11 mouse cellular contexts compared by ENCODE assay signal in genomic region chr6:137145611-137146010, GRCm38 (mm10). TPM values are rescaled to one million over a fixed set of nuclear protein-coding genes. Genes with fewer than 3 reads are reported as not detected.
A peak's percentile ranks its signal among the peaks of the same experiment; 100 is the strongest.
DNase-seq lines count a peak whose midpoint lies in the region; ATAC-seq and TF ChIP-seq lines count a peak whose summit lies in the region.
"Had no signal": no experiment of that assay in that cellular context is flagged by ENCODE, and none has a peak within 500 bp of the region (broad histone marks: within the 10 kb centered on the region; RNA-seq: fewer than 3 reads in every experiment).

No protein-coding gene starts in this region.

- TF ChIP-seq POLR2A in olfactory bulb, adult 2 months (IDR thresholded peaks at IDR 0.05; ENCODE audit: insufficient read depth, low read depth, low read length): no peak

- H3K9me3 ChIP-seq in intestine, embryonic 14.5 days (ENCODE audit: control insufficient read depth, low read length): no peaks in the 10 kb centered on the region
- no peaks in the 10 kb centered on the region for H3K9me3 ChIP-seq in intestine, embryonic 15.5 days
- H3K9me3 ChIP-seq in intestine, embryonic 16.5 days (ENCODE audit: control insufficient read depth, low read length): no peaks in the 10 kb centered on the region
- no peaks in the 10 kb centered on the region for H3K9me3 ChIP-seq in kidney, postnatal 0 days (replicated peaks; ENCODE audit: low read length)
- 0 out of 2 replicates have a peak, but pooled peaks cover 5% of the 10 kb centered on the region for H3K9me3 ChIP-seq in hindbrain, embryonic 14.5 days (ENCODE audit: control insufficient read depth, low read length)
- H3K9me3 ChIP-seq: midbrain, embryonic 12.5 days had no signal

- H3K9ac ChIP-seq in intestine, embryonic 14.5 days (ENCODE audit: low read length): no peak overlapping the region
- H3K9ac ChIP-seq in intestine, embryonic 15.5 days: no peak overlapping the region
- no peak overlapping the region for H3K9ac ChIP-seq in intestine, embryonic 16.5 days (ENCODE audit: low read depth, low read length)
- no peak overlapping the region for H3K9ac ChIP-seq in kidney, postnatal 0 days (ENCODE audit: low read depth, low read length)
- H3K9ac ChIP-seq in hindbrain, embryonic 14.5 days: no peak overlapping the region
- H3K9ac ChIP-seq: limb, embryonic 13.5 days; midbrain, embryonic 12.5 days had no signal

- H3K4me1 ChIP-seq in intestine, embryonic 14.5 days (replicated peaks; ENCODE audit: control insufficient read depth, insufficient read depth, low read length): peaks cover 32% of the 10 kb centered on the region
- H3K4me1 ChIP-seq in intestine, embryonic 15.5 days (replicated peaks): peaks cover 18% of the 10 kb centered on the region
- H3K4me1 ChIP-seq in intestine, embryonic 16.5 days (ENCODE audit: control insufficient read depth, insufficient read depth, low read length): peaks cover 30% of the 10 kb centered on the region
- H3K4me1 ChIP-seq in kidney, postnatal 0 days (replicated peaks; ENCODE audit: insufficient read depth, low read length): peaks cover 5% of the 10 kb centered on the region; the same call in 1 of the 2 replicates
- peaks cover 11% of the 10 kb centered on the region for H3K4me1 ChIP-seq in olfactory bulb, adult 2 months (ENCODE audit: control insufficient read depth, insufficient read depth, low read length)
- H3K4me1 ChIP-seq in hindbrain, embryonic 14.5 days (replicated peaks; ENCODE audit: control insufficient read depth, insufficient read depth, low read length): no peaks in the 10 kb centered on the region

- H3K27me3 ChIP-seq in intestine, embryonic 14.5 days (replicated peaks; ENCODE audit: control insufficient read depth, insufficient read depth, low read length): no peaks in the 10 kb centered on the region
- H3K27me3 ChIP-seq in intestine, embryonic 15.5 days (replicated peaks): no peaks in the 10 kb centered on the region
- no peaks in the 10 kb centered on the region for H3K27me3 ChIP-seq in intestine, embryonic 16.5 days (replicated peaks; ENCODE audit: control insufficient read depth, insufficient read depth, low read length)
- no peaks in the 10 kb centered on the region for H3K27me3 ChIP-seq in kidney, postnatal 0 days (ENCODE audit: insufficient read depth, low read length)
- no peaks in the 10 kb centered on the region for H3K27me3 ChIP-seq in hindbrain, embryonic 14.5 days (ENCODE audit: control insufficient read depth, insufficient read depth, low read length)
- H3K27me3 ChIP-seq: CH12.LX; limb, embryonic 13.5 days; midbrain, embryonic 12.5 days had no signal

- WGBS in intestine, embryonic 14.5 days: 81% methylated on average over 11 of the region's 11 CpGs
- 80% methylated on average over 11 of the region's 11 CpGs for WGBS in intestine, embryonic 15.5 days
- 74% methylated on average over 11 of the region's 11 CpGs for WGBS in intestine, embryonic 16.5 days
- 60% methylated on average over 11 of the region's 11 CpGs for WGBS in kidney, postnatal 0 days
- 95% methylated on average over 11 of the region's 11 CpGs for WGBS in olfactory bulb, adult 2 months
- 94% methylated on average over 11 of the region's 11 CpGs for WGBS in hindbrain, embryonic 14.5 days

- no peak for ATAC-seq in intestine, embryonic 14.5 days (replicated peaks; ENCODE audit: low FRiP score, low TSS enrichment, low read depth)
- ATAC-seq in intestine, embryonic 15.5 days: no peak
- ATAC-seq in intestine, embryonic 16.5 days: no peak
- peak; percentile 48 for ATAC-seq in kidney, postnatal 0 days (replicated peaks; ENCODE audit: low FRiP score, low read depth)
- no peak for ATAC-seq in hindbrain, embryonic 14.5 days (ENCODE audit: low FRiP score)
- no peak for ATAC-seq in megakaryocyte, adult 5-6 weeks (ENCODE audit: poor library complexity, severe bottlenecking)

- no peak for DNase-seq in intestine, embryonic 14.5 days (ENCODE audit: low spot score)
- peak; percentile 85 for DNase-seq in kidney, postnatal 0 days (ENCODE audit: low spot score)
- DNase-seq in hindbrain, embryonic 14.5 days (ENCODE audit: low spot score): no peak

- no peaks in the 10 kb centered on the region for H3K36me3 ChIP-seq in intestine, embryonic 14.5 days (ENCODE audit: control insufficient read depth, insufficient read depth, low read length)
- H3K36me3 ChIP-seq in intestine, embryonic 15.5 days: no peaks in the 10 kb centered on the region
- H3K36me3 ChIP-seq in intestine, embryonic 16.5 days (ENCODE audit: control insufficient read depth, insufficient read depth, low read length): no peaks in the 10 kb centered on the region
- no peaks in the 10 kb centered on the region for H3K36me3 ChIP-seq in kidney, postnatal 0 days (ENCODE audit: insufficient read depth, low read length)
- H3K36me3 ChIP-seq in hindbrain, embryonic 14.5 days (replicated peaks; ENCODE audit: control insufficient read depth, insufficient read depth): no peaks in the 10 kb centered on the region
- H3K36me3 ChIP-seq: limb, embryonic 13.5 days; midbrain, embryonic 12.5 days had no signal

- TF ChIP-seq CTCF in kidney, postnatal 0 days (IDR thresholded peaks at IDR 0.05; ENCODE audit: low read depth): no peak
- TF ChIP-seq CTCF in olfactory bulb, adult 2 months (IDR thresholded peaks at IDR 0.05; ENCODE audit: insufficient read depth, low read depth, low read length): no peak

- H3K27ac ChIP-seq in intestine, embryonic 14.5 days (ENCODE audit: low read depth): peak overlapping the region; percentile 19; the same call in 1 of the 2 replicates
- no peak overlapping the region for H3K27ac ChIP-seq in intestine, embryonic 15.5 days
- H3K27ac ChIP-seq in intestine, embryonic 16.5 days (ENCODE audit: low read length): peak overlapping the region; percentile 21; the same call in 1 of the 2 replicates
- H3K27ac ChIP-seq in kidney, postnatal 0 days: peak overlapping the region; percentile 83
- H3K27ac ChIP-seq in olfactory bulb, adult 2 months (ENCODE audit: insufficient read depth, low read depth, low read length): peak overlapping the region; percentile 25; the same call in 1 of the 2 replicates
- H3K27ac ChIP-seq in hindbrain, embryonic 14.5 days: no peak overlapping the region
- H3K27ac ChIP-seq: limb, embryonic 13.5 days; midbrain, embryonic 12.5 days had no signal

- H3K4me2 ChIP-seq in intestine, embryonic 14.5 days (ENCODE audit: low read length): no peak overlapping the region
- no peak overlapping the region for H3K4me2 ChIP-seq in intestine, embryonic 15.5 days (replicated peaks)
- H3K4me2 ChIP-seq in intestine, embryonic 16.5 days (ENCODE audit: low read depth, low read length): no peak overlapping the region
- H3K4me2 ChIP-seq in kidney, postnatal 0 days (ENCODE audit: low read length): no peak overlapping the region
- H3K4me2 ChIP-seq in hindbrain, embryonic 14.5 days (replicated peaks): no peak overlapping the region
- H3K4me2 ChIP-seq: limb, embryonic 13.5 days; midbrain, embryonic 12.5 days had no signal

- no peak overlapping the region for H3K4me3 ChIP-seq in intestine, embryonic 14.5 days (ENCODE audit: low read depth, low read length)
- no peak overlapping the region for H3K4me3 ChIP-seq in intestine, embryonic 15.5 days (replicated peaks)
- no peak overlapping the region for H3K4me3 ChIP-seq in intestine, embryonic 16.5 days (ENCODE audit: low read length)
- H3K4me3 ChIP-seq in kidney, postnatal 0 days (replicated peaks; ENCODE audit: low read depth, low read length): no peak overlapping the region
- H3K4me3 ChIP-seq in olfactory bulb, adult 2 months (ENCODE audit: insufficient read depth, low read depth, low read length): no peak overlapping the region
- no peak overlapping the region for H3K4me3 ChIP-seq in hindbrain, embryonic 14.5 days (replicated peaks; ENCODE audit: low read length)
- H3K4me3 ChIP-seq: limb, embryonic 13.5 days; midbrain, embryonic 12.5 days had no signal

RNA-seq across cellular contexts. Expression of gene Rerg, which starts 24.7 kb away (rescaled TPM):
- polyA plus RNA-seq in intestine, embryonic 14.5 days (2014; fragmentation: Nextera tagmentation; extraction: Ambion mirVana): 25.3 and 28.8 TPM in 2 replicates
- polyA plus RNA-seq in intestine, embryonic 15.5 days (2015; fragmentation: Nextera tagmentation; extraction: Ambion mirVana): 19.6 and 22.7 TPM in 2 replicates
- polyA plus RNA-seq in intestine, embryonic 16.5 days (2015; fragmentation: Nextera tagmentation; extraction: Ambion mirVana): 18.2 TPM in 2 replicates
- 23.9 and 24.5 TPM in 2 replicates for polyA plus RNA-seq in kidney, postnatal 0 days (2015; fragmentation: Nextera tagmentation; extraction: Ambion mirVana)
- polyA plus RNA-seq in olfactory bulb, adult 2 months (2012; ENCODE audit: insufficient read depth, insufficient read length, low replicate concordance, missing spikeins): not detected in 2 replicates
- 6.5 and 8.6 TPM in 2 replicates for polyA plus RNA-seq in hindbrain, embryonic 14.5 days (2014; fragmentation: Nextera tagmentation; extraction: Ambion mirVana)
- total RNA-seq in megakaryocyte, adult 5-6 weeks (2015): not detected in 2 replicates
- not detected in 2 replicates for total RNA-seq in megakaryocyte, adult 5-6 weeks (2017)
- total RNA-seq: CH12.LX; common myeloid progenitor, adult 5-6 weeks had no signal

Comparison
In these comparisons a context has a peak if more than half of its experiments do, and no peak if none do; other contexts are left out.
1. H3K27ac ChIP-seq: peak in intestine, embryonic 14.5 days (single experiment), intestine, embryonic 16.5 days (single experiment), kidney, postnatal 0 days (single experiment) and olfactory bulb, adult 2 months (single experiment); none in intestine, embryonic 15.5 days (single experiment) and hindbrain, embryonic 14.5 days (single experiment).